ENCODE assay signal across 8 mouse cellular contexts in genomic region chr3:136669231-136670109, GRCm38 (mm10). TPM values are rescaled to one million over a fixed set of nuclear protein-coding genes. Genes with fewer than 3 reads are reported as not detected.
A peak's percentile ranks its signal among the peaks of the same experiment; 100 is the strongest.
DNase-seq lines count a peak whose midpoint lies in the region; ATAC-seq and TF ChIP-seq lines count a peak whose summit lies in the region.

No protein-coding gene starts in this region.

- peak; percentile 25 for TF ChIP-seq POLR2A in ES-Bruce4 (IDR thresholded peaks at IDR 0.05; ENCODE audit: insufficient read depth, low read length)

- no peaks in the 10 kb centered on the region for H3K36me3 ChIP-seq in ES-Bruce4 (ENCODE audit: control insufficient read depth, insufficient read depth, low read length, poor library complexity, severe bottlenecking)
- H3K36me3 ChIP-seq in forebrain, embryonic 14.5 days (ENCODE audit: control insufficient read depth, insufficient read depth, low read length) = no peaks in the 10 kb centered on the region
- H3K36me3 ChIP-seq in neural tube, embryonic 15.5 days = no peaks in the 10 kb centered on the region

- peak; percentile 91 for ATAC-seq in cerebellum, adult (ENCODE audit: insufficient number of reproducible peaks, low FRiP score, low TSS enrichment)
- ATAC-seq in forebrain, embryonic 14.5 days = peak; percentile 97
- ATAC-seq in neural tube, embryonic 15.5 days (ENCODE audit: low FRiP score) = peak; percentile 97

- peak; percentile 98 for DNase-seq in forebrain, embryonic 14.5 days (ENCODE audit: low spot score)
- peak; percentile 100 for DNase-seq in heart, postnatal 14 days
- peak; percentile 99 for DNase-seq in layer of hippocampus, adult 11-12 months (ENCODE audit: low spot score)
- DNase-seq in lung, adult 18-20 months = peak; percentile 100
- DNase-seq in testis, postnatal 14 days (ENCODE audit: low spot score) = peak; percentile 98

- no peaks in the 10 kb centered on the region for H3K9me3 ChIP-seq in ES-Bruce4 (replicated peaks; ENCODE audit: control insufficient read depth, insufficient read depth, low read length, poor library complexity, severe bottlenecking)
- no peaks in the 10 kb centered on the region for H3K9me3 ChIP-seq in forebrain, embryonic 14.5 days (replicated peaks; ENCODE audit: control insufficient read depth, low read length)
- no peaks in the 10 kb centered on the region for H3K9me3 ChIP-seq in neural tube, embryonic 15.5 days (replicated peaks)

- H3K27ac ChIP-seq in ES-Bruce4 (ENCODE audit: insufficient read depth, low read length) = no peak overlapping the region
- H3K27ac ChIP-seq in forebrain, embryonic 14.5 days (ENCODE audit: low read depth, low read length) = peak overlapping the region; percentile 96
- H3K27ac ChIP-seq in neural tube, embryonic 15.5 days (replicated peaks) = peak overlapping the region; percentile 99

- peak overlapping the region; percentile 70 for H3K4me2 ChIP-seq in forebrain, embryonic 14.5 days (ENCODE audit: low read length)
- peak overlapping the region; percentile 73 for H3K4me2 ChIP-seq in neural tube, embryonic 15.5 days

- peaks cover 1% of the 10 kb centered on the region for H3K4me1 ChIP-seq in ES-Bruce4 (ENCODE audit: control insufficient read depth, insufficient read depth, low read length)
- peaks cover 9% of the 10 kb centered on the region; the same call in 1 of the 2 replicates for H3K4me1 ChIP-seq in forebrain, embryonic 14.5 days (ENCODE audit: control insufficient read depth, insufficient read depth, low read length)
- H3K4me1 ChIP-seq in neural tube, embryonic 15.5 days = peaks cover 30% of the 10 kb centered on the region

- H3K27me3 ChIP-seq in ES-Bruce4 (ENCODE audit: control insufficient read depth, insufficient read depth, low read length, poor library complexity, severe bottlenecking) = no peaks in the 10 kb centered on the region
- H3K27me3 ChIP-seq in forebrain, embryonic 14.5 days (replicated peaks; ENCODE audit: control insufficient read depth, insufficient read depth, low read length) = no peaks in the 10 kb centered on the region
- H3K27me3 ChIP-seq in neural tube, embryonic 15.5 days (replicated peaks) = no peaks in the 10 kb centered on the region

- H3K4me3 ChIP-seq in ES-Bruce4 (ENCODE audit: low read depth, low read length) = peak overlapping the region; percentile 82
- H3K4me3 ChIP-seq in forebrain, embryonic 14.5 days (ENCODE audit: low read depth, low read length) = peak overlapping the region; percentile 87
- peak overlapping the region; percentile 94 for H3K4me3 ChIP-seq in neural tube, embryonic 15.5 days (replicated peaks)

- intact Hi-C loops in heart, postnatal 14 days (cut with DNase I) = loop anchor here (2.0 to 10.0 kb wide), 4 partner anchors 27 to 165 kb away; no protein-coding TSS in a partner anchor

- TF ChIP-seq CTCF in ES-Bruce4 (IDR thresholded peaks at IDR 0.05; ENCODE audit: low read depth, low read length) = no peak

- WGBS in forebrain, embryonic 14.5 days = under 1% methylated on average over 49 of the region's 56 CpGs
- WGBS in neural tube, embryonic 15.5 days = under 1% methylated on average over 52 of the region's 56 CpGs

- TF ChIP-seq EP300 in ES-Bruce4 (IDR thresholded peaks at IDR 0.05; ENCODE audit: insufficient read depth, low read depth, low read length) = no peak

- peak overlapping the region; percentile 74 for H3K9ac ChIP-seq in ES-Bruce4 (ENCODE audit: low read depth, poor library complexity, severe bottlenecking)
- peak overlapping the region; percentile 89 for H3K9ac ChIP-seq in forebrain, embryonic 14.5 days (ENCODE audit: low read length)
- peak overlapping the region; percentile 90 for H3K9ac ChIP-seq in neural tube, embryonic 15.5 days (replicated peaks)

RNA-seq across cellular contexts. Expression of gene Ppp3ca, which starts 0.5 kb away (rescaled TPM):
- polyA plus RNA-seq in ES-Bruce4 (2011; ENCODE audit: insufficient read depth, insufficient read length, low read depth, missing spikeins) = 28.1 and 29.4 TPM in 2 replicates
- polyA plus RNA-seq in forebrain, embryonic 14.5 days (2014; fragmentation: Nextera tagmentation; extraction: Ambion mirVana) = 84.4 and 111 TPM in 2 replicates
- total RNA-seq in heart, postnatal 14 days (2021) = 10 to 100 TPM; 50.0 to 53.5 TPM
- 166 and 190 TPM in 2 replicates for polyA plus RNA-seq in neural tube, embryonic 15.5 days (2015; fragmentation: Nextera tagmentation; extraction: Ambion mirVana)
